Mouse (Mus musculus) heart, embryonic 11.5 days (tissue): ENCODE results near the gene Klhl29. TPM values are rescaled to one million over a fixed set of nuclear protein-coding genes. Genes with fewer than 3 reads are reported as not detected.

Experiments
- ATAC-seq: fragments of 200-750 bp; cut with Nextera tagmentation; replicated peaks from 2 replicates; pipeline ENCODE4 v1.8.0; 2017; ENCODE audit warnings: moderate library complexity; ENCODE audit not compliant: insufficient number of reproducible peaks, low FRiP score, low TSS enrichment
- H3K27ac ChIP-seq: fragments of 300-500 bp; sonication (generic); 2 replicates; pipeline ENCODE4 v1.5.1; 2014; ENCODE audit warnings: mild to moderate bottlenecking, low read depth, low read length
- H3K27me3 ChIP-seq: fragments of 300-500 bp; sonication (generic); 2 replicates; pipeline ENCODE4 v1.6.1; 2014; ENCODE audit warnings: mild to moderate bottlenecking, low read length, mixed read lengths; ENCODE audit not compliant: control insufficient read depth, insufficient read depth
- H3K36me3 ChIP-seq: fragments of 300-500 bp; sonication (generic); 2 replicates; pipeline ENCODE4 v1.6.1; 2014; ENCODE audit warnings: mild to moderate bottlenecking, low read length, moderate library complexity, mixed read lengths; ENCODE audit not compliant: control insufficient read depth, insufficient read depth
- H3K4me1 ChIP-seq: fragments of 300-500 bp; sonication (generic); 2 replicates; pipeline ENCODE4 v1.6.1; 2014; ENCODE audit warnings: low read length; ENCODE audit not compliant: control insufficient read depth, insufficient read depth
- H3K4me2 ChIP-seq: fragments of 300-500 bp; sonication (generic); 2 replicates; pipeline ENCODE4 v1.6.1; 2014; ENCODE audit warnings: mild to moderate bottlenecking, moderate library complexity
- H3K4me3 ChIP-seq: fragments of 300-500 bp; sonication (generic); 2 replicates; pipeline ENCODE4 v1.5.1; 2014; ENCODE audit warnings: low read depth, low read length
- H3K9ac ChIP-seq: fragments of 300-500 bp; sonication (generic); 2 replicates; pipeline ENCODE4 v1.6.1; 2014; ENCODE audit warnings: mild to moderate bottlenecking, low read depth, low read length, moderate library complexity
- H3K9me3 ChIP-seq: fragments of 300-500 bp; sonication (generic); replicated peaks from 2 replicates; pipeline ENCODE4 v1.6.1; 2016; ENCODE audit warnings: low read length; ENCODE audit not compliant: control insufficient read depth
- WGBS: fragments of 180-500 bp; shearing (Covaris S2); extraction: QIAGEN DNeasy Blood & Tissue Kit; methylation state at CpG from one replicate; pipeline ENCODE4 v1.1.7; 2014; ENCODE audit not compliant: insufficient replicate concordance; 5-methylcytosine and 5-hydroxymethylcytosine counted together
- polyA plus RNA-seq: library from polyadenylated mRNA; unstranded; fragments of >200 nt; fragmentation: Nextera tagmentation; extraction: Ambion mirVana; gene quantifications from 2 replicates; pipeline ENCODE4 v1.2.1, GENCODE M21; 2014

The Klhl29 gene
- polyA plus RNA-seq, 1 experiment from 2014 or later: 0.67 TPM

- no peaks in the 10 kb centered on the region for H3K9me3 ChIP-seq
- no peaks in the 10 kb centered on the region for H3K27me3 ChIP-seq
- no peak; the same call in 1 of the 2 replicates for ATAC-seq
- H3K27ac ChIP-seq: no peak overlapping the region
- H3K4me1 ChIP-seq: no peaks in the 10 kb centered on the region
- no peaks in the 10 kb centered on the region for H3K36me3 ChIP-seq
- H3K9ac ChIP-seq: no peak overlapping the region
- no peak overlapping the region for H3K4me2 ChIP-seq
- no peak overlapping the region for H3K4me3 ChIP-seq
- 57% methylated on average over 6 of the region's 6 CpGs for WGBS
These were observed 266.9 kb downstream of the Klhl29 start for GRCm38 (mm10) chr12:5108613-5109012.

GRCm38 (mm10) chr12:5107795-5108194 is 267.7 kb downstream of the Klhl29 start:
- Histone ChIP-seq H3K36me3 (no peaks in the 10 kb centered on the region), H3K4me1 (no peaks in the 10 kb centered on the region), H3K27me3 (no peaks in the 10 kb centered on the region), H3K9me3 (no peaks in the 10 kb centered on the region), H3K9ac (no peak overlapping the region), H3K27ac (no peak overlapping the region), H3K4me2 (no peak overlapping the region), H3K4me3 (no peak overlapping the region)
- WGBS: 62% methylated on average over 2 of the region's 2 CpGs
- ATAC-seq: no peak

- ATAC-seq: no peak
- 78% methylated on average over 9 of the region's 9 CpGs for WGBS
These were observed 270.9 kb downstream of the Klhl29 start for GRCm38 (mm10) chr12:5104422-5105052.

GRCm38 (mm10) chr12:5101411-5102024 is 274.0 kb downstream of the Klhl29 start:
- H3K9me3 ChIP-seq: no peaks in the 10 kb centered on the region
- no peak overlapping the region for H3K9ac ChIP-seq
- WGBS: 65% methylated on average over 13 of the region's 13 CpGs
- H3K27me3 ChIP-seq: no peaks in the 10 kb centered on the region
- no peak overlapping the region for H3K4me2 ChIP-seq
- no peak overlapping the region for H3K4me3 ChIP-seq
- no peak for ATAC-seq
- H3K27ac ChIP-seq: no peak overlapping the region
- no peaks in the 10 kb centered on the region for H3K36me3 ChIP-seq
- H3K4me1 ChIP-seq: no peaks in the 10 kb centered on the region

More at GRCm38 (mm10) chr12:5104422-5105052, 270.9 kb downstream of the Klhl29 start:
- Histone ChIP-seq H3K9me3 (no peaks in the 10 kb centered on the region), H3K4me3 (no peak overlapping the region), H3K27me3 (no peaks in the 10 kb centered on the region), H3K4me2 (no peak overlapping the region), H3K9ac (no peak overlapping the region), H3K36me3 (no peaks in the 10 kb centered on the region), H3K4me1 (no peaks in the 10 kb centered on the region), H3K27ac (no peak overlapping the region)

DNA sequence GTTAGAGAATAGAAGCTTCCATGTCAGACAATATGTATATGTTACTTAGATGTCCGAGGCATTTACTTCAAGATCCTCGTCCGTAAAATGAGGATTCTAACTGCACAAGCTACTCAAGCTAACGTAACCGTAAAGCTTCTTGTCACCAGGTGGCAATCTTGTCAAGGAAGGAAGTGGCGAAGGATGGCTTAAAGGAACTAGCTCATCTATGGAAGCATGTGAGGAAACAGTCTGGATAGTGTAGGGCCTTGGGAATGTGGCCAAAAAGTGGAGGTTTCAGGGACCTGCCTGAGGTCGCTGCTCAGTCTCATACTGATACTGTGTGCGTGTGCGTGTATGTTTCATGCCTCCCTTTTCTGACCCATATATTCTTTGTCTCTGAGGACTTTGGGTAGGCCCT is 275.9 kb downstream of the Klhl29 start:
- Histone ChIP-seq H3K36me3 (no peaks in the 10 kb centered on the region), H3K4me1 (no peaks in the 10 kb centered on the region), H3K27ac (no peak overlapping the region), H3K9me3 (no peaks in the 10 kb centered on the region), H3K27me3 (no peaks in the 10 kb centered on the region), H3K4me3 (no peak overlapping the region), H3K9ac (no peak overlapping the region), H3K4me2 (no peak overlapping the region)
- WGBS: 73% methylated on average over 9 of the region's 9 CpGs
- ATAC-seq: no peak

DNA sequence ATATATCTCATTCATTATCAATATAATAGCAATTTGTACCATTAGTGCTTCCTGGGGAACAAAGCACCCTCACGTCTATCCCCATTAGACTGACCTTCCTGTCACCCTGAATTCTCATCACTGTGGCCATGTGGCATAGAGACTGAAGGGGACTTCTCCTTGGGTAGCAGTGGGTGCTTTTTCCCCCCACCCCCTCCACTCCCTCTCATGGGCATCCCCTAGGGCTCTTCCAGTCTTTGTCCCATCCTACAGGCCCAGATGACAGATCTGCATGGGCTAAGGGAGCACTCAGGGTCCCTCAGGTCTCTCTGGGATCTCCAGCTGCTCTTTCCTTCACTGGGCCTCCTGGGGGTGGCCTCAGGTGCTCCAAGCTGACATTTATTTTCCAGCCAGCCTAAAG is 286.8 kb downstream of the Klhl29 start:
- no peak overlapping the region for H3K9ac ChIP-seq
- H3K27ac ChIP-seq: no peak overlapping the region
- 0 out of 2 replicates have a peak, but pooled peaks have one; percentile 26 for ATAC-seq
- no peaks in the 10 kb centered on the region for H3K36me3 ChIP-seq
- WGBS: 42% methylated on average over 1 of the region's 1 CpGs
- 0 out of 2 replicates have a peak, but pooled peaks cover 2% of the 10 kb centered on the region for H3K4me1 ChIP-seq
- no peaks in the 10 kb centered on the region for H3K27me3 ChIP-seq
- no peak overlapping the region for H3K4me2 ChIP-seq
- no peaks in the 10 kb centered on the region for H3K9me3 ChIP-seq
- H3K4me3 ChIP-seq: no peak overlapping the region

DNA sequence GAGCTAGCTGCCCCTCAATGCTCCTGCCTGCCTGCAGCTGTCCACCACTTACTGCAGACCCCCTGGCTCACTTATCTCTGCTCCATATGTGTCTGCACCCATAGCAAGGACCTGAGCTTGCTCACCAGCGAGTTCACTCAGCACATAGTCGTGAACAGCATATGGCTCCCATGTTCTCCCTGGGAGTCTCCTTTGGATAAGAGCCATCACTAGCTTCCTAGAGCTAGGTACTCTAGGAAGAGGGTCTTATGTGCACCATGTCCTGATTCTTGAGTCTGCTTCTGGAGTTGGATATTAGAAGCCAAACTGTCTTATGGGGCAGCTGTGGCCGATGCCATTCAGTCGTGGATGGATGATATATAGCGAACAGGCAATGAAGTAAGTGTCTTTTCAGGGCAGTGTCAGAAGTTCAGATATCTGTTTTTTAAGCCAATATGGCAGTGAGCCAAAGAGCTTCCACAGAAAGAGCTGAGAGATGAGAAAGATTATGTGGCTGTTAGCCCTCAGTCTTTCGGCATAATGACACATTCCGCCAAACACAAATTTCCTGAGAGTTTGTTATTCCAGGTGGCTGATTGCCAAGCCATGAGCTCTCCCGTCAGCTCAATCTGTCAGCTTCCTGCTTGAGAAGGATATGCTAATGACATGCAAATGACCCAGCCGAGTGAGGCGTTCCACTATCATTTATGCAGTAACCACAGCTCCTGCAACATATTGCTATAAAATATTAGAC is 287.5 kb downstream of the Klhl29 start:
- no peak overlapping the region for H3K27ac ChIP-seq
- H3K36me3 ChIP-seq: no peaks in the 10 kb centered on the region
- no peaks in the 10 kb centered on the region for H3K9me3 ChIP-seq
- H3K4me1 ChIP-seq: 0 out of 2 replicates have a peak, but pooled peaks cover 2% of the 10 kb centered on the region
- no peak; the same call in 1 of the 2 replicates for ATAC-seq
- 38% methylated on average over 10 of the region's 10 CpGs for WGBS
- no peaks in the 10 kb centered on the region for H3K27me3 ChIP-seq
- H3K4me2 ChIP-seq: peak overlapping the region; percentile 25; the same call in 1 of the 2 replicates
- H3K4me3 ChIP-seq: no peak overlapping the region
- H3K9ac ChIP-seq: no peak overlapping the region

DNA sequence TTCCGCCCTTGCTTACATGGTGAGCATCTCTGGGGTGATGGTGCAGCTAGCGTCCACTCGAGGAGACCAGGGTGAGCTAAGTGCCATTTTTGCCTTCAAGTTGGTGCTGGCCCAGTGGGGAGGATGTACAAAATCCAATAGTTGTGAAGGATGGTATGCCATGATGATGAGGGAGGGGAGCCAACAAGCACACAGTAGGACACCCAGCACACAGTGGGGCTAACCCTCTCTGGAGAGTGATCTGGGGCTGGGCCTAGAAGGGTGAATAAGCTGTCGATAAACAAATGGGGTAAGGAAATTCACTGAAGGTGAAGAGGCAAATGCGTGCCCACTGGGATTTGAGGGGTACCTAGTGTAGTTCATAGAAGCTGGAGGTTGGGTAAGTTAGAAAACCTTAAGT is 290.8 kb downstream of the Klhl29 start:
- Histone ChIP-seq H3K36me3 (no peaks in the 10 kb centered on the region), H3K9me3 (no peaks in the 10 kb centered on the region), H3K9ac (no peak overlapping the region), H3K27ac (no peak overlapping the region), H3K4me2 (no peak overlapping the region), H3K4me1 (0 out of 2 replicates have a peak, but pooled peaks cover 2% of the 10 kb centered on the region), H3K27me3 (no peaks in the 10 kb centered on the region), H3K4me3 (no peak overlapping the region)
- ATAC-seq: no peak
- WGBS: 83% methylated on average over 5 of the region's 5 CpGs
